ENCODE assay signal across 7 mouse cellular contexts in the genomic region with DNA sequence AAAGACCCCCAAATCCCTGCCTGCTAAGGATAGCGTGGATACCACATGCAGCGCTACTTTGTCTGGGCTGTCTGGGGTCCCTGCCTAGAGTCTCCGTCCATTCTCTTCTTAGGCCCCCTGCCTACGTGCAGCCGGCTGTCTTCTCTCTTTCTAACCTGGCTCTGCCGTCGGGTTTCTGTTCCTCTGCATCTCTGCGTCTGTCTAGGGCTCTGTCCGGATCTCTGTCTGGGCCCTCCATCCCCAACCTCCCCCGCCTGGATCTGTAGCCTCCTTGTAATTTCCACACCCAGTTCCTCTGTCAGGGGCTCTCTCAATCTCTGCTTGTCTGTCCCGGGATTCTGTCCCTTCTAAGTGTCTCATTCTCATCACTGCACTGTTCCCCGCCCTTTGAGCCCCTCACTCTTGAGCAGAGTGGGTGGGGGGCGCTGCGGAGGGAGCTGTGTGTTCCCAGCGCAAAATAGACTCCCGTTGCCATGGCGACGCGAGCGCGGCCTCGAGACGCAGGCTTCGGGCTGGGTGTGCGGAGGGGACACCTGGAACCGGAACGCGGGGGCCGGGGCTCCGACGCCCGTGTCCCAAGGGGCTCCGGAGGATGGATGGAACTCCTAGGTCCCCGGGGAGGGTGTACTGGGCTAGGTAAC. TPM values are rescaled to one million over a fixed set of nuclear protein-coding genes. Genes with fewer than 3 reads are reported as not detected.
A peak's percentile ranks its signal among the peaks of the same experiment; 100 is the strongest.
DNase-seq lines count a peak whose midpoint lies in the region; ATAC-seq and TF ChIP-seq lines count a peak whose summit lies in the region.

No protein-coding gene starts in this region.

- no peak for DNase-seq in lung, postnatal 14 days
- DNase-seq in frontal cortex, postnatal 25 days (ENCODE audit: low spot score in 2 of 2): peak; percentile 62 to 74
- peak; percentile 90 for DNase-seq in left cerebral cortex, postnatal 25 days (ENCODE audit: low spot score in 2 of 2)
- peak; percentile 88 for DNase-seq in right cerebral cortex, adult 18-20 months
- no peak for DNase-seq in spleen, postnatal 10 days (ENCODE audit: low spot score in 2 of 2)

- peak overlapping the region; percentile 39 for H3K4me3 ChIP-seq in lung, embryonic 15.5 days
- H3K4me3 ChIP-seq in cortical plate, adult 2 months (ENCODE audit: insufficient read depth, low read length): peak overlapping the region; percentile 97

- peak overlapping the region; percentile 80 for H3K4me2 ChIP-seq in lung, embryonic 15.5 days

- peak overlapping the region; percentile 5; the same call in 1 of the 2 replicates for H3K9ac ChIP-seq in lung, embryonic 15.5 days

- no peak for TF ChIP-seq CTCF in cortical plate, adult 2 months (IDR thresholded peaks at IDR 0.05; ENCODE audit: extremely low read depth, insufficient read depth, low read length)

- no peak; the same call in 1 of the 2 replicates for TF ChIP-seq POLR2A in cortical plate, adult 2 months (IDR thresholded peaks at IDR 0.05; ENCODE audit: extremely low read depth, insufficient read depth, low read length)

- no peaks in the 10 kb centered on the region for H3K36me3 ChIP-seq in lung, embryonic 15.5 days

- intact Hi-C loops in left cerebral cortex, postnatal 25 days (cut with DNase I): loop anchor here (2.0 kb wide), 1 partner anchor 79 kb away; the partner anchor contains the start of gene Nat14

- no peak overlapping the region for H3K27ac ChIP-seq in lung, embryonic 15.5 days
- H3K27ac ChIP-seq in cortical plate, adult 2 months (ENCODE audit: insufficient read depth, low read length): peak overlapping the region; percentile 98

- no peaks in the 10 kb centered on the region for H3K9me3 ChIP-seq in lung, embryonic 15.5 days

- WGBS in lung, embryonic 15.5 days: 2% methylated on average over 34 of the region's 34 CpGs

- no peak for ATAC-seq in lung, embryonic 15.5 days (ENCODE audit: borderline replicate concordance, extremely low read depth, low FRiP score, low TSS enrichment)

- H3K4me1 ChIP-seq in lung, embryonic 15.5 days: peaks cover 18% of the 10 kb centered on the region
- no peaks in the 10 kb centered on the region for H3K4me1 ChIP-seq in cortical plate, adult 2 months (ENCODE audit: control insufficient read depth, insufficient read depth, low read length)

- peaks cover 44% of the 10 kb centered on the region for H3K27me3 ChIP-seq in lung, embryonic 15.5 days

RNA-seq across cellular contexts. Expression of gene Shisa7, which starts 0.8 kb away (rescaled TPM):
- 0.94 and 1.3 TPM in 2 replicates for polyA plus RNA-seq in lung, embryonic 15.5 days (2015; fragmentation: Nextera tagmentation; extraction: Ambion mirVana)
- 135 and 143 TPM in 2 replicates for polyA plus RNA-seq in cortical plate, adult 2 months (2012; rRNA removed)
- total RNA-seq in left cerebral cortex, postnatal 25 days (2021): 100 to 1,000 TPM; 115 to 148 TPM

RNA-seq across cellular contexts. Expression of gene Isoc2b, which starts 26.3 kb away (rescaled TPM):
- 10.6 and 12.3 TPM in 2 replicates for polyA plus RNA-seq in lung, embryonic 15.5 days (2015; fragmentation: Nextera tagmentation; extraction: Ambion mirVana)
- 12.3 and 15.7 TPM in 2 replicates for polyA plus RNA-seq in cortical plate, adult 2 months (2012; rRNA removed)
- total RNA-seq in left cerebral cortex, postnatal 25 days (2021): 1 to 10 TPM; 3.3 to 4.1 TPM

RNA-seq across cellular contexts. Expression of gene Ube2s, which starts 31.3 kb away (rescaled TPM):
- 409 and 411 TPM in 2 replicates for polyA plus RNA-seq in lung, embryonic 15.5 days (2015; fragmentation: Nextera tagmentation; extraction: Ambion mirVana)
- polyA plus RNA-seq in cortical plate, adult 2 months (2012; rRNA removed): 177 and 181 TPM in 2 replicates
- 100 to 1,000 TPM; 108 to 110 TPM for total RNA-seq in left cerebral cortex, postnatal 25 days (2021)

RNA-seq across cellular contexts. Expression of gene Isoc2a, which starts 33.2 kb away (rescaled TPM):
- 0.63 and 0.81 TPM in 2 replicates for polyA plus RNA-seq in lung, embryonic 15.5 days (2015; fragmentation: Nextera tagmentation; extraction: Ambion mirVana)
- 11.7 and 11.8 TPM in 2 replicates for polyA plus RNA-seq in cortical plate, adult 2 months (2012; rRNA removed)
- 10 to 100 TPM; 10.4 to 11.0 TPM for total RNA-seq in left cerebral cortex, postnatal 25 days (2021)

RNA-seq across cellular contexts. Expression of gene Rpl28, which starts 51.0 kb away (rescaled TPM):
- polyA plus RNA-seq in lung, embryonic 15.5 days (2015; fragmentation: Nextera tagmentation; extraction: Ambion mirVana): 314 and 334 TPM in 2 replicates
- polyA plus RNA-seq in cortical plate, adult 2 months (2012; rRNA removed): 257 and 299 TPM in 2 replicates
- total RNA-seq in left cerebral cortex, postnatal 25 days (2021): 100 to 1,000 TPM; 428 to 431 TPM

Comparison
In these comparisons a context has a peak if more than half of its experiments do, and no peak if none do; other contexts are left out.
1. DNase-seq: peak in frontal cortex, postnatal 25 days (2 of 2), left cerebral cortex, postnatal 25 days (2 of 2) and right cerebral cortex, adult 18-20 months (single experiment); none in lung, postnatal 14 days (single experiment) and spleen, postnatal 10 days (0 of 2).
2. RNA of gene Shisa7, which starts 0.8 kb away (polyA plus RNA-seq): 135 to 143 TPM in cortical plate, adult 2 months; 0.94 to 1.3 TPM in lung, embryonic 15.5 days; every median in the first group is over 10 times any median in the second.